Mouse (Mus musculus): ENCODE measurements around the gene Tet1. TPM values are rescaled to one million over a fixed set of nuclear protein-coding genes. Genes with fewer than 3 reads are reported as not detected.

Gene Tet1
- polyA plus RNA-seq, 1 experiment from 2014 or later = 5.2 TPM

GRCm38 (mm10) chr10:62920766-62921156, 12.0 kb upstream of the Tet1 start:
- Histone ChIP-seq H3K4me3 (ENCODE audit: low read depth, low read length) (peak overlapping the region; percentile 96), H3K4me1 (ENCODE audit: insufficient read depth, low read depth, low read length) (0 out of 2 replicates have a peak, but pooled peaks cover 3% of the 10 kb centered on the region), H3K36me3 (ENCODE audit: insufficient read depth, low read length) (no peaks in the 10 kb centered on the region), H3K9me3 (ENCODE audit: low read length) (no peaks in the 10 kb centered on the region), H3K27me3 (replicated peaks; ENCODE audit: insufficient read depth, low read length) (no peaks in the 10 kb centered on the region), H3K9ac (replicated peaks; ENCODE audit: low read depth) (peak overlapping the region; percentile 89), H3K27ac (ENCODE audit: low read length) (peak overlapping the region; percentile 94), H3K4me2 (replicated peaks; ENCODE audit: low read depth, low read length) (peak overlapping the region; percentile 84)
- whole genome bisulfite sequencing = under 1% methylated on average over 29 of the region's 29 CpGs
- DNase-seq (ENCODE audit: low spot score) (no peak), ATAC-seq (peak; percentile 78)
- TF ChIP-seq EP300 (IDR thresholded peaks at IDR 0.05) = no peak
- no peak for TF ChIP-seq CTCF (IDR thresholded peaks at IDR 0.05)

- peak within 1 kb of the TSS; percentile 96 for H3K4me3 ChIP-seq (ENCODE audit: low read depth, low read length)
- H3K9me3 ChIP-seq (ENCODE audit: low read length) = no peaks in the 10 kb centered on the region
- peak; percentile 98 for ATAC-seq
- peak within 1 kb of the TSS; percentile 84 for H3K4me2 ChIP-seq (replicated peaks; ENCODE audit: low read depth, low read length)
- H3K36me3 ChIP-seq (ENCODE audit: insufficient read depth, low read length) = no peaks in the 10 kb centered on the region
- peak within 1 kb of the TSS; percentile 94 for H3K27ac ChIP-seq (ENCODE audit: low read length)
- TF ChIP-seq CTCF (IDR thresholded peaks at IDR 0.05) (no peak), EP300 (IDR thresholded peaks at IDR 0.05) (no peak)
- H3K27me3 ChIP-seq (replicated peaks; ENCODE audit: insufficient read depth, low read length) = no peaks in the 10 kb centered on the region
- DNase-seq (ENCODE audit: low spot score) = peak; percentile 94
- WGBS = 6% methylated on average over 44 of the region's 50 CpGs
- peak within 1 kb of the TSS; percentile 89 for H3K9ac ChIP-seq (replicated peaks; ENCODE audit: low read depth)
- 0 out of 2 replicates have a peak, but pooled peaks cover 3% of the 10 kb centered on the region for H3K4me1 ChIP-seq (ENCODE audit: insufficient read depth, low read depth, low read length)
Measured at GRCm38 (mm10) chr10:62919925-62920765, 11.3 kb upstream of the Tet1 start, which contains the start of gene Slc25a16. Gene Slc25a16, plus strand, starts transcription at chr10:62920633.

GRCm38 (mm10) chr10:62918985-62919384, 10.2 kb upstream of the Tet1 start:
- no peak overlapping the region for H3K9ac ChIP-seq (replicated peaks; ENCODE audit: low read depth)
- ATAC-seq (no peak), DNase-seq (ENCODE audit: low spot score) (no peak)
- TF ChIP-seq CTCF (IDR thresholded peaks at IDR 0.05) = no peak
- no peak for TF ChIP-seq EP300 (IDR thresholded peaks at IDR 0.05)
- H3K9me3 ChIP-seq (ENCODE audit: low read length) = no peaks in the 10 kb centered on the region
- H3K27me3 ChIP-seq (replicated peaks; ENCODE audit: insufficient read depth, low read length) = no peaks in the 10 kb centered on the region
- no peak overlapping the region for H3K4me3 ChIP-seq (ENCODE audit: low read depth, low read length)
- WGBS = 58% methylated on average over 3 of the region's 3 CpGs
- H3K4me2 ChIP-seq (replicated peaks; ENCODE audit: low read depth, low read length) = no peak overlapping the region
- no peak overlapping the region for H3K27ac ChIP-seq (ENCODE audit: low read length)
- H3K36me3 ChIP-seq (ENCODE audit: insufficient read depth, low read length) = no peaks in the 10 kb centered on the region
- 0 out of 2 replicates have a peak, but pooled peaks cover under 1% of the 10 kb centered on the region for H3K4me1 ChIP-seq (ENCODE audit: insufficient read depth, low read depth, low read length)

GRCm38 (mm10) chr10:62911120-62911519, 2.3 kb upstream of the Tet1 start:
- Histone ChIP-seq H3K36me3 (ENCODE audit: insufficient read depth, low read length) (no peaks in the 10 kb centered on the region), H3K4me1 (ENCODE audit: insufficient read depth, low read depth, low read length) (no peaks in the 10 kb centered on the region), H3K27me3 (replicated peaks; ENCODE audit: insufficient read depth, low read length) (no peaks in the 10 kb centered on the region), H3K9ac (replicated peaks; ENCODE audit: low read depth) (no peak overlapping the region), H3K9me3 (ENCODE audit: low read length) (no peaks in the 10 kb centered on the region), H3K4me3 (ENCODE audit: low read depth, low read length) (no peak overlapping the region), H3K27ac (ENCODE audit: low read length) (no peak overlapping the region), H3K4me2 (replicated peaks; ENCODE audit: low read depth, low read length) (no peak overlapping the region)
- no peak for TF ChIP-seq CTCF (IDR thresholded peaks at IDR 0.05)
- no peak for TF ChIP-seq EP300 (IDR thresholded peaks at IDR 0.05)
- 80% methylated on average over 2 of the region's 2 CpGs for WGBS
- no peak for ATAC-seq
- no peak for DNase-seq (ENCODE audit: low spot score)

GRCm38 (mm10) chr10:62906336-62906735, 2.5 kb downstream of the Tet1 start:
- no peaks in the 10 kb centered on the region for H3K4me1 ChIP-seq (ENCODE audit: insufficient read depth, low read depth, low read length)
- H3K27ac ChIP-seq (ENCODE audit: low read length) = no peak overlapping the region
- no peak overlapping the region for H3K4me3 ChIP-seq (ENCODE audit: low read depth, low read length)
- TF ChIP-seq EP300 (IDR thresholded peaks at IDR 0.05) = no peak
- TF ChIP-seq CTCF (IDR thresholded peaks at IDR 0.05) = no peak
- no peak overlapping the region for H3K9ac ChIP-seq (replicated peaks; ENCODE audit: low read depth)
- H3K4me2 ChIP-seq (replicated peaks; ENCODE audit: low read depth, low read length) = no peak overlapping the region
- 92% methylated on average over 7 of the region's 7 CpGs for WGBS
- H3K27me3 ChIP-seq (replicated peaks; ENCODE audit: insufficient read depth, low read length) = no peaks in the 10 kb centered on the region
- no peaks in the 10 kb centered on the region for H3K36me3 ChIP-seq (ENCODE audit: insufficient read depth, low read length)
- ATAC-seq (no peak), DNase-seq (ENCODE audit: low spot score) (no peak)
- no peaks in the 10 kb centered on the region for H3K9me3 ChIP-seq (ENCODE audit: low read length)

- Histone ChIP-seq H3K9ac (replicated peaks; ENCODE audit: low read depth) (no peak overlapping the region), H3K4me3 (ENCODE audit: low read depth, low read length) (no peak overlapping the region), H3K27me3 (replicated peaks; ENCODE audit: insufficient read depth, low read length) (no peaks in the 10 kb centered on the region), H3K4me2 (replicated peaks; ENCODE audit: low read depth, low read length) (no peak overlapping the region), H3K36me3 (ENCODE audit: insufficient read depth, low read length) (no peaks in the 10 kb centered on the region), H3K9me3 (ENCODE audit: low read length) (no peaks in the 10 kb centered on the region), H3K4me1 (ENCODE audit: insufficient read depth, low read depth, low read length) (no peaks in the 10 kb centered on the region), H3K27ac (ENCODE audit: low read length) (no peak overlapping the region)
- WGBS = 30% methylated on average over 1 of the region's 1 CpGs
- DNase-seq (ENCODE audit: low spot score) (no peak), ATAC-seq (no peak)
- no peak for TF ChIP-seq CTCF (IDR thresholded peaks at IDR 0.05)
- no peak for TF ChIP-seq EP300 (IDR thresholded peaks at IDR 0.05)
Measured at GRCm38 (mm10) chr10:62902829-62903228, 6.0 kb downstream of the Tet1 start.
